Mouse (Mus musculus): ENCODE data around the gene Fggy. TPM values are rescaled to one million over a fixed set of nuclear protein-coding genes. Genes with fewer than 3 reads are reported as not detected.
A peak's percentile ranks its signal among the peaks of the same experiment; 100 is the strongest.

Gene Fggy
- polyA plus RNA-seq (2014; fragmentation: Nextera tagmentation; extraction: Ambion mirVana) = 8.4 and 9.3 TPM in 2 replicates

DNA sequence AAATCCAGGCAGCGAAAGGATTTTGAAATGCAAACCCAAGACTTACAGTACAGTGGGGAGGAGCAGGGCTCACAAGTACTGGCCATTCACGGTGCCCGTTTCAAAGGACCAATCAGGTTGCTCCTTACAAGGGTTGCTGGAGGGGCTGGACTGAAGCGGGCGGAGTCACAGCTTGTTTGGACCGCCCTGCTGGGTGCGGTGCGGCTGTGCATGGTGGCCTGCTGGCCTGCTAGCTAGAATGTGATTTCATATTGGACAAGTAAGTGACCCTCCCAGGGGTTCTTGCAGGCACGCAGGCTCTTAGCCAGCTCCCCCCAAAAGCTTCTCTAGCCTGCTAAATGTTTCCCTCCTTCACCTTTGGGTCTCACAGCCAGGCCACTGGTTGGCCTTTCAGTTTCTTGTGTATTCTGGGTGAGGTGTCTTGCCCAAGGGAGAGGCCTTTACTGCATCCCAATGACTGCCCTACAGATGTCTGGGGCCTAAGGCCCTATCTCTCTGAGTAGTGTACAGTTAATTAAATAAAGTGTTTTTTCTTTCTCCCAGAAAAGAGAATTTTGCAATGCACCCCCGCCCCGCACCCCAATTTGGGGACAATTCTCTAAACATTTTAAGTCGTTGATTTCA is at the start of gene Fggy:
Fggy (plus strand) TSS at position 175 of the 624 bp plus-strand sequence.
- Histone ChIP-seq H3K9ac (replicated peaks; ENCODE audit: low read depth, low read length) (peak within 1 kb of the TSS; percentile 47), H3K4me1 (ENCODE audit: control insufficient read depth, insufficient read depth, low read length) (no peaks in the 10 kb centered on the region)
- WGBS = 23% methylated on average over 12 of the region's 12 CpGs

DNA sequence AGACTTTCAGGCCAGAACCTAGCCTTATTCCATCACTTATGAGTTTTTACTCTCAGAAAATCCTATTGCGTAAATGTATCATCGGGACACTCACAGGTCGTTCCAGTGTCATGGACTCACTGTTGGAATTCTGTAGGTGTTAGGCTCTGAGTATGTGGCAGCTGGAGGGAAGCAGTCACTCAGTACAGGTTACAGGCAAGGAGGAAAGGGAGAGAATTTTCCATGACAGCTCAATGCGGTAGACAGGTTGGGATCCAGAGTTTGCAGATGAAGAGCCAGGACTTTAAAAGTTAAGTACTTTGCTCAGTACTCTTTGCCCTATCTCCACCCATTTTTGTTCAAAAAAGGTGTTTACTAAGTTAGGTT is 49.4 kb upstream of the Fggy start:
- Histone ChIP-seq H3K27me3 (ENCODE audit: control insufficient read depth, insufficient read depth, low read length) (no peaks in the 10 kb centered on the region), H3K9ac (replicated peaks; ENCODE audit: low read depth, low read length) (no peak overlapping the region), H3K4me2 (ENCODE audit: low read depth, low read length) (no peak overlapping the region), H3K27ac (ENCODE audit: low read depth, low read length) (no peak overlapping the region), H3K4me1 (ENCODE audit: control insufficient read depth, insufficient read depth, low read length) (peaks cover 4% of the 10 kb centered on the region; the same call in 1 of the 2 replicates), H3K4me3 (ENCODE audit: low read depth, low read length) (no peak overlapping the region), H3K9me3 (ENCODE audit: control insufficient read depth, low read length) (no peaks in the 10 kb centered on the region), H3K36me3 (ENCODE audit: control insufficient read depth, insufficient read depth, low read length) (no peaks in the 10 kb centered on the region)
- WGBS = 90% methylated on average over 4 of the region's 4 CpGs
- no peak for ATAC-seq (ENCODE audit: low read depth)

More for the DNA sequence above, at the start of gene Fggy:
- H3K27me3 ChIP-seq (ENCODE audit: control insufficient read depth, insufficient read depth, low read length) = no peaks in the 10 kb centered on the region
- peak within 1 kb of the TSS; percentile 34 for H3K4me3 ChIP-seq (ENCODE audit: low read depth, low read length)
- peak within 1 kb of the TSS; percentile 77 for H3K27ac ChIP-seq (ENCODE audit: low read depth, low read length)
- H3K36me3 ChIP-seq (ENCODE audit: control insufficient read depth, insufficient read depth, low read length) = no peaks in the 10 kb centered on the region
- peak; percentile 100 for ATAC-seq (ENCODE audit: low read depth)
- H3K4me2 ChIP-seq (ENCODE audit: low read depth, low read length) = peak within 1 kb of the TSS; percentile 59
- H3K9me3 ChIP-seq (ENCODE audit: control insufficient read depth, low read length) = no peaks in the 10 kb centered on the region

DNA sequence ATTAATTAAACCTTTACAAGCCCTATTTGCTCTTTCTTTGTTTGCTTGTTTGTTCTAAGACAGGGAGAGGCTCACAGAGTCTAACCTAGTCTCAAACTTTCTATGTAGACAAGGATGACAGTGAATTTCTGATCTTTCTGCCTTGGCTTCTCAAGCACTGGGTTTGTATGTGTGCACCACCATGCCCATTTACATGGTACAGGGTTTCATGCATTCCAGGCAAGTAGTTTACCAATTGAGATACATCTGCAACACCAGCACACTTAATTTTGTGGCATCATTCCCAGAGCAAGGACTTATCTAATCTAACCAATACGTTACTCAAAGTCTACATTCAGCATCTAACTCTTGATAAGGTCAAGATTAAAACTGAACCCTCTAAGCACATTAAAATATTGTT is 38.9 kb upstream of the Fggy start:
- no peak for ATAC-seq (ENCODE audit: low read depth)
- 95% methylated on average over 1 of the region's 1 CpGs for WGBS
- Histone ChIP-seq H3K4me2 (ENCODE audit: low read depth, low read length) (no peak overlapping the region), H3K27me3 (ENCODE audit: control insufficient read depth, insufficient read depth, low read length) (no peaks in the 10 kb centered on the region), H3K27ac (ENCODE audit: low read depth, low read length) (no peak overlapping the region), H3K4me3 (ENCODE audit: low read depth, low read length) (no peak overlapping the region), H3K9ac (replicated peaks; ENCODE audit: low read depth, low read length) (no peak overlapping the region), H3K36me3 (ENCODE audit: control insufficient read depth, insufficient read depth, low read length) (no peaks in the 10 kb centered on the region), H3K9me3 (ENCODE audit: control insufficient read depth, low read length) (no peaks in the 10 kb centered on the region), H3K4me1 (ENCODE audit: control insufficient read depth, insufficient read depth, low read length) (no peaks in the 10 kb centered on the region; the same call in 1 of the 2 replicates)

DNA sequence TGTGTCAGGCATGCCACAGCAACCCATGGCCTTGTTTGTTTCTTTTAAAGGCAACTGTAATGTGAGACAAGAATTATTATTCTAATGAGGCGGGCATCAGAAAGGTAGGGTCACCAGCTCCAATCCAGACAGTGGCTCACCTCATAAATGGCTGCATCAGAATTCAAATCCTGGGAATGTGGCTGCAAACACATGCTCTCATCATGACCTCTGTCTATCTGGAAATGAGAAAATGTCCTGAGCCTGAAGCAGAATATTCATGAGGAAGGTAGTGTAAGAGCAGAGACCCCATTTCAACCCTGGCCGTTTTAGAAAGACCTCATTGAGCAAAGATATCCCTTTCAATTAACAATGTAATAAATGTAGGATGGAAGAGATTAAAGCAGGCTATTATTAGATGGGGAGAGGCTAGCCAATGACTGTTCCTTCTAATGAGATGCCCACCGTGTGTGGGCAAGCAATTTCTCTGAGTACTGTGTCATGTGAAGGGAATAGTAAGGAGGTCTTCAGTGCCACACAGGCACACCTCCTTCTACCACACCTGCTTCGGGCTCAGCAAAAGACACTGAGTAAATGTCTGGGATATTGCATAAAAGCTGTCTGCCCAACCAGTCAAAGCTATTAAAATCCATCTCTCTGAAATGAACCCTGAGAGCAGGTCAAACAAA is 37.2 kb upstream of the Fggy start:
- Histone ChIP-seq H3K36me3 (ENCODE audit: control insufficient read depth, insufficient read depth, low read length) (no peaks in the 10 kb centered on the region), H3K27me3 (ENCODE audit: control insufficient read depth, insufficient read depth, low read length) (no peaks in the 10 kb centered on the region), H3K9me3 (ENCODE audit: control insufficient read depth, low read length) (no peaks in the 10 kb centered on the region), H3K9ac (replicated peaks; ENCODE audit: low read depth, low read length) (no peak overlapping the region), H3K4me1 (ENCODE audit: control insufficient read depth, insufficient read depth, low read length) (no peaks in the 10 kb centered on the region; the same call in 1 of the 2 replicates), H3K4me2 (ENCODE audit: low read depth, low read length) (no peak overlapping the region), H3K27ac (ENCODE audit: low read depth, low read length) (0 out of 2 replicates have a peak overlapping the region, but pooled peaks have one; percentile 24), H3K4me3 (ENCODE audit: low read depth, low read length) (no peak overlapping the region)
- peak; percentile 79 for ATAC-seq (ENCODE audit: low read depth)
- 41% methylated on average over 4 of the region's 4 CpGs for WGBS

DNA sequence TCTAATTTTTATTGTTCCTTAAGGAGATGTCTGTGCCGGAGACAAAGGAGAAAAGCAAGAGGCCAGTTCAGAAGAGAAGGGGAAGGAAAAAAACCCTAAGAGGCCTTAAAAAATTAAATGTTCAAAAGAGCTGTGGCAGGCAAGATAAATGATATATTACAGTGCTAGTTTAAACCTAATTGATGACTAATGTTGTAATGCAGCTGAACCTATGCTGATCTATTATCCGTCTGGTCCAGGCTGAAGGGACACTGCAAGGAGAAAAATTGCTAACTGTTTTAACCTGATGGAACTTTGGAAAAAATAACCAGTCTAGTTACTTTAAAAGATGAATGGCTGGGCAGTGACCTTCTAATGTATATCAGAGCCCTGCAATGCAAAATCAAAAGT is 36.7 kb upstream of the Fggy start:
- H3K4me3 ChIP-seq (ENCODE audit: low read depth, low read length) = no peak overlapping the region
- H3K27ac ChIP-seq (ENCODE audit: low read depth, low read length) = no peak overlapping the region
- no peak overlapping the region for H3K4me2 ChIP-seq (ENCODE audit: low read depth, low read length)
- no peak overlapping the region for H3K9ac ChIP-seq (replicated peaks; ENCODE audit: low read depth, low read length)
- no peaks in the 10 kb centered on the region for H3K27me3 ChIP-seq (ENCODE audit: control insufficient read depth, insufficient read depth, low read length)
- no peaks in the 10 kb centered on the region for H3K9me3 ChIP-seq (ENCODE audit: control insufficient read depth, low read length)
- 29% methylated on average over 2 of the region's 2 CpGs for WGBS
- H3K4me1 ChIP-seq (ENCODE audit: control insufficient read depth, insufficient read depth, low read length) = no peaks in the 10 kb centered on the region; the same call in 1 of the 2 replicates
- no peaks in the 10 kb centered on the region for H3K36me3 ChIP-seq (ENCODE audit: control insufficient read depth, insufficient read depth, low read length)
- ATAC-seq (ENCODE audit: low read depth) = 0 out of 2 replicates have a peak, but pooled peaks have one; percentile 34

DNA sequence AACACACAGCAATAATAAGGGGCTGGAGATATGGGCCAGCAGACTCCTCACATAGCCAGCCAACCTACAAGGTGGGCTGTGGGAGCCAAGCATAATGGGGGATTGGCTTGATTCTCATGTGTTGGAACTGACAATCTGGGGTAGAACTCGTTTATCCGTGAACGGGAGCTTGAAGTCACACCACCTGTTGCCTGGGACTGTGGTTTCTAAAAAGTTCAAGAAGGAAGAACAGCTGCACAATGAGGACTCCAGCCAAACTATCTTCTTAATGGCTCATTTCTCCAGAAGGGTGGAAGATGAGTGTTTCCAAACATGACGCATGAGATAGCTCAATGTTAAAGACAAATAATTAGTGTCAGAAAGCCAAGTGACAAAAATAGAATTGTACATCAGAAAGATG is 30.7 kb upstream of the Fggy start:
- H3K4me3 ChIP-seq (ENCODE audit: low read depth, low read length) = no peak overlapping the region
- H3K9ac ChIP-seq (replicated peaks; ENCODE audit: low read depth, low read length) = no peak overlapping the region
- no peak for ATAC-seq (ENCODE audit: low read depth)
- no peaks in the 10 kb centered on the region for H3K4me1 ChIP-seq (ENCODE audit: control insufficient read depth, insufficient read depth, low read length)
- no peaks in the 10 kb centered on the region for H3K27me3 ChIP-seq (ENCODE audit: control insufficient read depth, insufficient read depth, low read length)
- H3K4me2 ChIP-seq (ENCODE audit: low read depth, low read length) = no peak overlapping the region
- no peak overlapping the region for H3K27ac ChIP-seq (ENCODE audit: low read depth, low read length)
- 92% methylated on average over 4 of the region's 4 CpGs for WGBS
- no peaks in the 10 kb centered on the region for H3K36me3 ChIP-seq (ENCODE audit: control insufficient read depth, insufficient read depth, low read length)
- no peaks in the 10 kb centered on the region for H3K9me3 ChIP-seq (ENCODE audit: control insufficient read depth, low read length)

DNA sequence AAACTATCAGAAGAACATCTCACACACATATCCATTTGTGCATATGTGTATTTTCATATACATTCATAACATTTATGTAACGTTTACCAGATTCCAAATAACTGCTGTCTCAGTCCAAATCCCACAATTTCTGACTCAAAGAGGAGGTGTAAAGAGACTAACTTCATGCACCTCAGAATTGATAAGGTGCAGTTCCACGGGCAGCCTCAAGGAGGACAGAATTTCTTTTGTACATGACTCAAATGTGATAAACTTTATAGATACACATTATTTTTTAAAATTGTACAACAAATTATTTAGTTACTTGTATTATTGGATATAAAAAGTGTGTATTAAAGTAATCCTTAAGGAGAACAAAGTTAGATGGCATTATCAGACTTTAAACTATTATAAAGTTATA is 26.6 kb upstream of the Fggy start:
- H3K9ac ChIP-seq (replicated peaks; ENCODE audit: low read depth, low read length) = no peak overlapping the region
- H3K4me2 ChIP-seq (ENCODE audit: low read depth, low read length) = no peak overlapping the region
- no peaks in the 10 kb centered on the region for H3K36me3 ChIP-seq (ENCODE audit: control insufficient read depth, insufficient read depth, low read length)
- WGBS = 67% methylated on average over 2 of the region's 2 CpGs
- no peaks in the 10 kb centered on the region for H3K4me1 ChIP-seq (ENCODE audit: control insufficient read depth, insufficient read depth, low read length)
- no peak overlapping the region for H3K27ac ChIP-seq (ENCODE audit: low read depth, low read length)
- no peaks in the 10 kb centered on the region for H3K27me3 ChIP-seq (ENCODE audit: control insufficient read depth, insufficient read depth, low read length)
- no peak overlapping the region for H3K4me3 ChIP-seq (ENCODE audit: low read depth, low read length)
- no peak for ATAC-seq (ENCODE audit: low read depth)
- no peaks in the 10 kb centered on the region for H3K9me3 ChIP-seq (ENCODE audit: control insufficient read depth, low read length)

DNA sequence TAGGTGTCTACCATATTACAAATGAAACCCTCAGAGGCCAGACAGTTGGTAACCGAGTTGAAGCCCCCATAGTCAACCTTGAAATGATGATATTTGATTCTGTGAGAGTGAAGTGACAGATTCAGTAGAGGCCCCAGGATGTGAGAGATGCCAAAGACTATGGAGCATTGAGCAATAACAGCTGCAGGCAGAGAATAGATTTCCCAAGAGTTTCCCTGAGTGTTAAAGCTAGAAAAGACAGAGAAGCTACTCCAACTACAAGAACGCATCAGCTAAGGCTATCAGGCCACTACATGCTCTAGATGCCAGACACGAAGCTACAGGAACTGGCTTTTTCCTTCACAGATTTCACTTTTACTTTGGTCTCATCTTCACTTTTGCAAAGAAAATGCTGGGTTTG is 23.4 kb upstream of the Fggy start:
- no peak for ATAC-seq (ENCODE audit: low read depth)
- Histone ChIP-seq H3K27me3 (ENCODE audit: control insufficient read depth, insufficient read depth, low read length) (no peaks in the 10 kb centered on the region), H3K9me3 (ENCODE audit: control insufficient read depth, low read length) (no peaks in the 10 kb centered on the region), H3K9ac (replicated peaks; ENCODE audit: low read depth, low read length) (no peak overlapping the region), H3K4me3 (ENCODE audit: low read depth, low read length) (no peak overlapping the region), H3K4me1 (ENCODE audit: control insufficient read depth, insufficient read depth, low read length) (no peaks in the 10 kb centered on the region), H3K36me3 (ENCODE audit: control insufficient read depth, insufficient read depth, low read length) (no peaks in the 10 kb centered on the region), H3K4me2 (ENCODE audit: low read depth, low read length) (no peak overlapping the region), H3K27ac (ENCODE audit: low read depth, low read length) (no peak overlapping the region)
- 94% methylated on average over 3 of the region's 3 CpGs for WGBS

DNA sequence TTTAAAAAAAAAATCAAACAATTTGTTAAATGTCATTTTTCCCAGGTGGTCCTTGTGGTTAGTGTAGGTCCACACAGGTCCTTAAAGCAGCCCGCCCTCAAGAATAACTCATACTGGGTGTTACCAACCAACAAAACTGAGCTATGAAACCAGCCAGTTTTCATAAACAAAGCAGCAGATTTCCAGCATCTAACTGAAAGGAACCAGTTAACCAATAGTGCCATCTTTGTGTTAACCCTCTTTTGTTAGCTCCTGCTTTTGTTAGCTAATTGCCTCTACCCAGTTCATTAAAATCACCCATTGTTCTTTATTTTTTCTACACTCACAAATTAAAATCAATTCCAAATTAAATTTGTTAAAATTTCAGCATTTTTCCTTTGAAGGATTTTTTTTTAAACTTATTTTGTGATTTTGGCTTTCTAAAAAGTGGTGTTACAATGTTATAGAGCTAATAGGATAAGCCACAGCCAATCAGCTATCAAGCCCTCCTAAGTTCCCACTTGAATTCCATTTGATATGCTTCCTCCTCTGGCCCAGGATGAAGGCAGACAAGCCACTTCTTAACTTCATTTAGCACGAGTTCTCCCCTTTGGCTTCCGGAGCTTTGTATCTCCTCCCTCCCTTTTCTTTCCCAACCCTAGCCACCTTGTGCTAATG is 15.8 kb upstream of the Fggy start:
- no peak for ATAC-seq (ENCODE audit: low read depth)
- WGBS = 72% methylated on average over 3 of the region's 3 CpGs
- Histone ChIP-seq H3K36me3 (ENCODE audit: control insufficient read depth, insufficient read depth, low read length) (no peaks in the 10 kb centered on the region), H3K9ac (replicated peaks; ENCODE audit: low read depth, low read length) (no peak overlapping the region), H3K9me3 (ENCODE audit: control insufficient read depth, low read length) (no peaks in the 10 kb centered on the region), H3K4me3 (ENCODE audit: low read depth, low read length) (no peak overlapping the region), H3K4me2 (ENCODE audit: low read depth, low read length) (no peak overlapping the region), H3K27me3 (ENCODE audit: control insufficient read depth, insufficient read depth, low read length) (no peaks in the 10 kb centered on the region), H3K4me1 (ENCODE audit: control insufficient read depth, insufficient read depth, low read length) (no peaks in the 10 kb centered on the region), H3K27ac (ENCODE audit: low read depth, low read length) (no peak overlapping the region)

Measured in neural tube, embryonic 14.5 days (tissue).